Mouse (Mus musculus): ENCODE results near the gene Lrrc8c. TPM values are rescaled to one million over a fixed set of nuclear protein-coding genes. Genes with fewer than 3 reads are reported as not detected.

The Lrrc8c gene
- polyA plus RNA-seq, 1 experiment from 2014 or later: 11.8 TPM

- H3K4me3 ChIP-seq (ENCODE audit: low read depth, low read length): no peak overlapping the region
- no peak overlapping the region for H3K9ac ChIP-seq (ENCODE audit: low read depth, low read length)
- no peak for ATAC-seq
- H3K4me1 ChIP-seq (replicated peaks; ENCODE audit: control insufficient read depth, insufficient read depth, low read length): no peaks in the 10 kb centered on the region
- WGBS: 59% methylated on average over 6 of the region's 6 CpGs
- H3K36me3 ChIP-seq (ENCODE audit: control insufficient read depth, insufficient read depth): no peaks in the 10 kb centered on the region
- TF ChIP-seq CTCF (IDR thresholded peaks at IDR 0.05; ENCODE audit: low read depth): no peak
- no peaks in the 10 kb centered on the region for H3K27me3 ChIP-seq (replicated peaks; ENCODE audit: control insufficient read depth, insufficient read depth, low read length)
- no peak overlapping the region for H3K4me2 ChIP-seq (replicated peaks; ENCODE audit: low read depth)
- no peaks in the 10 kb centered on the region for H3K9me3 ChIP-seq (ENCODE audit: control insufficient read depth)
- no peak overlapping the region for H3K27ac ChIP-seq (ENCODE audit: low read depth, low read length)
Observed at GRCm38 (mm10) chr5:105568043-105568747, 49.0 kb downstream of the Lrrc8c start.

- Histone ChIP-seq H3K27ac (ENCODE audit: low read depth, low read length) (no peak overlapping the region), H3K9ac (ENCODE audit: low read depth, low read length) (no peak overlapping the region), H3K27me3 (replicated peaks; ENCODE audit: control insufficient read depth, insufficient read depth, low read length) (no peaks in the 10 kb centered on the region), H3K36me3 (ENCODE audit: control insufficient read depth, insufficient read depth) (no peaks in the 10 kb centered on the region), H3K4me3 (ENCODE audit: low read depth, low read length) (no peak overlapping the region), H3K4me2 (replicated peaks; ENCODE audit: low read depth) (no peak overlapping the region), H3K4me1 (replicated peaks; ENCODE audit: control insufficient read depth, insufficient read depth, low read length) (no peaks in the 10 kb centered on the region), H3K9me3 (ENCODE audit: control insufficient read depth) (no peaks in the 10 kb centered on the region)
- no peak for TF ChIP-seq CTCF (IDR thresholded peaks at IDR 0.05; ENCODE audit: low read depth)
- WGBS: 89% methylated on average over 2 of the region's 2 CpGs
- no peak for ATAC-seq
Observed at GRCm38 (mm10) chr5:105569168-105569567, 50.0 kb downstream of the Lrrc8c start.

GRCm38 (mm10) chr5:105572160-105572692, 53.0 kb downstream of the Lrrc8c start:
- no peak for ATAC-seq

GRCm38 (mm10) chr5:105572876-105573275, 53.7 kb downstream of the Lrrc8c start:
- WGBS: 60% methylated on average over 7 of the region's 7 CpGs
- Histone ChIP-seq H3K36me3 (ENCODE audit: control insufficient read depth, insufficient read depth) (no peaks in the 10 kb centered on the region), H3K9me3 (ENCODE audit: control insufficient read depth) (no peaks in the 10 kb centered on the region), H3K4me2 (replicated peaks; ENCODE audit: low read depth) (no peak overlapping the region), H3K27me3 (replicated peaks; ENCODE audit: control insufficient read depth, insufficient read depth, low read length) (no peaks in the 10 kb centered on the region), H3K4me1 (replicated peaks; ENCODE audit: control insufficient read depth, insufficient read depth, low read length) (no peaks in the 10 kb centered on the region), H3K4me3 (ENCODE audit: low read depth, low read length) (no peak overlapping the region), H3K9ac (ENCODE audit: low read depth, low read length) (no peak overlapping the region), H3K27ac (ENCODE audit: low read depth, low read length) (no peak overlapping the region)
- no peak for TF ChIP-seq CTCF (IDR thresholded peaks at IDR 0.05; ENCODE audit: low read depth)
- ATAC-seq: no peak

More at GRCm38 (mm10) chr5:105572160-105572692, 53.0 kb downstream of the Lrrc8c start:
- H3K27me3 ChIP-seq (replicated peaks; ENCODE audit: control insufficient read depth, insufficient read depth, low read length): no peaks in the 10 kb centered on the region
- no peaks in the 10 kb centered on the region for H3K36me3 ChIP-seq (ENCODE audit: control insufficient read depth, insufficient read depth)
- H3K4me2 ChIP-seq (replicated peaks; ENCODE audit: low read depth): no peak overlapping the region
- no peak overlapping the region for H3K27ac ChIP-seq (ENCODE audit: low read depth, low read length)
- 61% methylated on average over 5 of the region's 5 CpGs for WGBS
- no peaks in the 10 kb centered on the region for H3K4me1 ChIP-seq (replicated peaks; ENCODE audit: control insufficient read depth, insufficient read depth, low read length)
- TF ChIP-seq CTCF (IDR thresholded peaks at IDR 0.05; ENCODE audit: low read depth): no peak
- no peak overlapping the region for H3K4me3 ChIP-seq (ENCODE audit: low read depth, low read length)
- H3K9ac ChIP-seq (ENCODE audit: low read depth, low read length): no peak overlapping the region
- no peaks in the 10 kb centered on the region for H3K9me3 ChIP-seq (ENCODE audit: control insufficient read depth)

GRCm38 (mm10) chr5:105574835-105575234, 55.6 kb downstream of the Lrrc8c start:
- TF ChIP-seq CTCF (IDR thresholded peaks at IDR 0.05; ENCODE audit: low read depth): no peak
- WGBS: 83% methylated on average over 5 of the region's 5 CpGs
- no peak overlapping the region for H3K4me2 ChIP-seq (replicated peaks; ENCODE audit: low read depth)
- no peak overlapping the region for H3K4me3 ChIP-seq (ENCODE audit: low read depth, low read length)
- no peaks in the 10 kb centered on the region for H3K27me3 ChIP-seq (replicated peaks; ENCODE audit: control insufficient read depth, insufficient read depth, low read length)
- no peaks in the 10 kb centered on the region for H3K36me3 ChIP-seq (ENCODE audit: control insufficient read depth, insufficient read depth)
- no peaks in the 10 kb centered on the region for H3K4me1 ChIP-seq (replicated peaks; ENCODE audit: control insufficient read depth, insufficient read depth, low read length)
- H3K9me3 ChIP-seq (ENCODE audit: control insufficient read depth): no peaks in the 10 kb centered on the region
- H3K27ac ChIP-seq (ENCODE audit: low read depth, low read length): no peak overlapping the region
- no peak overlapping the region for H3K9ac ChIP-seq (ENCODE audit: low read depth, low read length)
- no peak for ATAC-seq

GRCm38 (mm10) chr5:105575839-105576238, 56.7 kb downstream of the Lrrc8c start:
- H3K9me3 ChIP-seq (ENCODE audit: control insufficient read depth): no peaks in the 10 kb centered on the region
- H3K4me3 ChIP-seq (ENCODE audit: low read depth, low read length): no peak overlapping the region
- H3K36me3 ChIP-seq (ENCODE audit: control insufficient read depth, insufficient read depth): no peaks in the 10 kb centered on the region
- no peaks in the 10 kb centered on the region for H3K27me3 ChIP-seq (replicated peaks; ENCODE audit: control insufficient read depth, insufficient read depth, low read length)
- no peak for ATAC-seq
- no peaks in the 10 kb centered on the region for H3K4me1 ChIP-seq (replicated peaks; ENCODE audit: control insufficient read depth, insufficient read depth, low read length)
- H3K27ac ChIP-seq (ENCODE audit: low read depth, low read length): no peak overlapping the region
- 63% methylated on average over 6 of the region's 6 CpGs for WGBS
- H3K4me2 ChIP-seq (replicated peaks; ENCODE audit: low read depth): no peak overlapping the region
- no peak overlapping the region for H3K9ac ChIP-seq (ENCODE audit: low read depth, low read length)
- TF ChIP-seq CTCF (IDR thresholded peaks at IDR 0.05; ENCODE audit: low read depth): no peak
